Mouse (Mus musculus): Measurements from ENCODE around the gene Rest.

- TF ChIP-seq CTCF (IDR thresholded peaks at IDR 0.05; ENCODE audit: low read depth): no peak
- no peak for TF ChIP-seq EP300 (IDR thresholded peaks at IDR 0.05; ENCODE audit: low read depth)
Observed at GRCm38 (mm10) chr5:77265081-77265670, at the start of gene Rest.

All from heart, postnatal 0 days (tissue).